Mouse (Mus musculus): ENCODE data around the gene Ccdc84.
"Not testable (repeated sequence)": the region's sequence is repeated elsewhere in the genome, so short reads cannot be mapped to it uniquely, and the experiment has no call there.

The Ccdc84 gene

GRCm38 (mm10) chr9:44361931-44362330 lies 56.4 kb downstream of the Ccdc84 start:
- not testable (repeated sequence) for DNase-seq (ENCODE audit: low spot score)

- peak; percentile 99 for DNase-seq (ENCODE audit: low spot score)
Measured at GRCm38 (mm10) chr9:44361190-44361917, 57.0 kb downstream of the Ccdc84 start, which contains the start of gene Vps11. Vps11 (minus strand) TSS chr9:44361670.
